ENCODE assay signal across 8 mouse cellular contexts in the genomic region with DNA sequence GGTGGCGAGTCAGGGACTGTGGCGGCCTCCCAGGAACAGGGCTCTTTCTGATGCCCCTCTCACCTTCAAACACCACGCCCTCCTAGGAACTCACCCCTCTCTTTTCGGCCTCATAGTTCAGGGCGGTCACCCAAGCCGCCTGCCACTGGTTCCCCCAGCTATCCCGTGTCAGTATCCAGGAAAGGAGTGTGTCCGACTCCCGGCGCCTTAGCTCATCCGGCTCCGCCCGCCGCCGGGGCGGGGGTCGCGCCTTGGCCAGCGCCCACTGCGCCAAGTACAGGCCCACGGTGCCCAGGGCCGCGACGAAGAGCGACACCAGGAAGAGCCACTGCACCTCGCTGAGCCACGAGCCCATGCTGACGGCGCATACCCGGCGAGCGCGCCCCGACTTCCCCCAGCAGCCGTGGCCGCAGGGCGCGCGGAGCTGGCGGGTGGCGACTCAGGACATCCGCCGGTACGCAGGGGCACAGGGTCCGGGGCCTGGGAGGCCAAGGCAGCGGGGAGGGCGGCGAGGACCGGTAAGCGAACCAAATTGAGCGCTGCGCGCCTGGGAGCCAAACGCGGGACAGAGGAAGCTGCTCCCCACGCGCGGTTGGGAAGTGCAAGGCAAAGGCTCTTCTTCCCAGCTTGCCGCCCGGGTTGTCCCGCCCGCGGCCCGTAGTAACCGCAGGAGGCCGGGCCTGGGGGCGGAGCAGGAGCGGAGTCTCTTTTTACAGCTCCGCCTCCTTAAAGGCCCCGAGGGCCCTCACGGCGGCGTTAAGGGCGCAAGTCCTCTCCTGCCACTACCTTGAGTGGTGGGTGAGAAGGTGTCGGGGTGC. TPM values are rescaled to one million over a fixed set of nuclear protein-coding genes. Genes with fewer than 3 reads are reported as not detected.
A peak's percentile ranks its signal among the peaks of the same experiment; 100 is the strongest.
DNase-seq lines count a peak whose midpoint lies in the region; ATAC-seq and TF ChIP-seq lines count a peak whose summit lies in the region.

No protein-coding gene starts in this region.

- peak; percentile 89 to 92 for TF ChIP-seq POLR2A in MEL (IDR thresholded peaks at IDR 0.05; ENCODE audit: control insufficient read depth in 1 of 2, insufficient read depth in 1 of 2, low read depth in 1 of 2, low read length in 2 of 2, poor library complexity in 1 of 2)
- TF ChIP-seq POLR2A in lung, adult 2 months (IDR thresholded peaks at IDR 0.05; ENCODE audit: borderline replicate concordance, extremely low read depth, low read depth, low read length), result peak; percentile 87; the same call in 1 of the 2 replicates

- no peaks in the 10 kb centered on the region for H3K27me3 ChIP-seq in MEL (ENCODE audit: control insufficient read depth in 1 of 2, insufficient read depth in 2 of 2, low read length in 2 of 2)
- peaks cover 5% of the 10 kb centered on the region; the same call in 1 of the 2 replicates for H3K27me3 ChIP-seq in forebrain, embryonic 16.5 days (replicated peaks; ENCODE audit: control insufficient read depth, insufficient read depth, low read length)
- H3K27me3 ChIP-seq in neural tube, embryonic 15.5 days (replicated peaks), result 0 out of 2 replicates have a peak, but pooled peaks cover 5% of the 10 kb centered on the region

- TF ChIP-seq RAD21 in MEL (IDR thresholded peaks at IDR 0.05; ENCODE audit: low read depth, low read length), result no peak

- H3K27ac ChIP-seq in MEL (ENCODE audit: control insufficient read depth, low read depth, low read length), result 0 out of 2 replicates have a peak overlapping the region, but pooled peaks have one; percentile 44
- peak overlapping the region; percentile 61 for H3K27ac ChIP-seq in forebrain, embryonic 16.5 days (ENCODE audit: low read length)
- H3K27ac ChIP-seq in layer of hippocampus, adult 2 months, result peak overlapping the region; percentile 85
- peak overlapping the region; percentile 88 for H3K27ac ChIP-seq in neural tube, embryonic 15.5 days (replicated peaks)

- H3K4me2 ChIP-seq in forebrain, embryonic 16.5 days (ENCODE audit: low read length), result peak overlapping the region; percentile 92
- H3K4me2 ChIP-seq in neural tube, embryonic 15.5 days, result peak overlapping the region; percentile 93

- peak; percentile 95 for ATAC-seq in forebrain, embryonic 16.5 days
- peak; percentile 94 for ATAC-seq in neural tube, embryonic 15.5 days (ENCODE audit: low FRiP score)

- no peak for TF ChIP-seq CTCF in MEL (IDR thresholded peaks at IDR 0.05 in 2 of 3, conservative IDR thresholded peaks at IDR 0.05 in 1 of 3; ENCODE audit: control insufficient read depth in 1 of 3, insufficient read depth in 1 of 3, low read depth in 2 of 3, low read length in 3 of 3, poor library complexity in 1 of 3, severe bottlenecking in 1 of 3)
- no peak for TF ChIP-seq CTCF in layer of hippocampus, adult 2 months (conservative IDR thresholded peaks at IDR 0.05)
- no peak for TF ChIP-seq CTCF in lung, adult 2 months (IDR thresholded peaks at IDR 0.05; ENCODE audit: insufficient read depth, low read length)

- H3K9ac ChIP-seq in MEL (ENCODE audit: control insufficient read depth, low read depth, low read length, poor library complexity, severe bottlenecking), result peak overlapping the region; percentile 97
- H3K9ac ChIP-seq in forebrain, embryonic 16.5 days (replicated peaks; ENCODE audit: low read depth, low read length), result peak overlapping the region; percentile 83
- peak overlapping the region; percentile 75 for H3K9ac ChIP-seq in neural tube, embryonic 15.5 days (replicated peaks)

- peaks cover 0 to 29% of the 10 kb centered on the region in 2 experiments; a peak in 2 of 4 replicates for H3K36me3 ChIP-seq in MEL (ENCODE audit: control insufficient read depth in 1 of 2, insufficient read depth in 2 of 2, low read length in 2 of 2)
- H3K36me3 ChIP-seq in forebrain, embryonic 16.5 days (ENCODE audit: control insufficient read depth, insufficient read depth), result no peaks in the 10 kb centered on the region
- H3K36me3 ChIP-seq in neural tube, embryonic 15.5 days, result no peaks in the 10 kb centered on the region

- peak overlapping the region; percentile 86 to 98 for H3K4me3 ChIP-seq in MEL (ENCODE audit: control insufficient read depth in 1 of 2, insufficient read depth in 1 of 2, low read depth in 2 of 2, low read length in 2 of 2)
- peak overlapping the region; percentile 91 for H3K4me3 ChIP-seq in forebrain, embryonic 16.5 days (replicated peaks; ENCODE audit: low read length)
- H3K4me3 ChIP-seq in layer of hippocampus, adult 2 months, result peak overlapping the region; percentile 84
- peak overlapping the region; percentile 90 for H3K4me3 ChIP-seq in lung, adult 2 months (replicated peaks; ENCODE audit: extremely low read depth, low read depth, low read length)
- peak overlapping the region; percentile 86 for H3K4me3 ChIP-seq in neural tube, embryonic 15.5 days (replicated peaks)

- TF ChIP-seq EP300 in MEL (IDR thresholded peaks at IDR 0.05; ENCODE audit: low read depth in 1 of 2, low read length in 2 of 2), result no peak

- peak; percentile 92 for DNase-seq in MEL (ENCODE audit: low read depth, low spot score)
- DNase-seq in cerebellum, adult 18-20 months, result peak; percentile 90 to 91
- peak; percentile 92 to 94 for DNase-seq in heart, postnatal 36 days
- peak; percentile 84 to 86 for DNase-seq in layer of hippocampus, adult 2 months (ENCODE audit: low spot score in 2 of 2)
- DNase-seq in lung, adult 2 months, result peak; percentile 90
- DNase-seq in testis, postnatal 10 days (ENCODE audit: low spot score), result peak; percentile 88

- WGBS in forebrain, embryonic 16.5 days, result under 1% methylated on average over 75 of the region's 75 CpGs
- WGBS in lung, adult 2 months, result under 1% methylated on average over 75 of the region's 75 CpGs
- under 1% methylated on average over 71 of the region's 75 CpGs for whole genome bisulfite sequencing in neural tube, embryonic 15.5 days

- peaks cover 32 to 39% of the 10 kb centered on the region in 2 experiments for H3K4me1 ChIP-seq in MEL (ENCODE audit: control insufficient read depth in 1 of 2, insufficient read depth in 2 of 2, low read length in 2 of 2)
- peaks cover 15% of the 10 kb centered on the region for H3K4me1 ChIP-seq in forebrain, embryonic 16.5 days (replicated peaks; ENCODE audit: control insufficient read depth, insufficient read depth, low read length)
- peaks cover 8% of the 10 kb centered on the region for H3K4me1 ChIP-seq in lung, adult 2 months (ENCODE audit: control insufficient read depth, insufficient read depth, low read length)
- peaks cover 17% of the 10 kb centered on the region for H3K4me1 ChIP-seq in neural tube, embryonic 15.5 days

- peaks cover 4% of the 10 kb centered on the region for H3K79me2 ChIP-seq in MEL (ENCODE audit: control insufficient read depth, insufficient read depth, low read length, poor library complexity)

- H3K9me3 ChIP-seq in MEL (replicated peaks; ENCODE audit: insufficient read depth, low read length), result no peaks in the 10 kb centered on the region
- no peaks in the 10 kb centered on the region for H3K9me3 ChIP-seq in forebrain, embryonic 16.5 days (ENCODE audit: control insufficient read depth, low read length)
- H3K9me3 ChIP-seq in neural tube, embryonic 15.5 days (replicated peaks), result no peaks in the 10 kb centered on the region

- intact Hi-C loops in heart, postnatal 36 days (cut with DNase I), result loop anchor here (1.0 to 5.0 kb wide), 3 partner anchors 39 to 71 kb away; partner anchors contain the start of gene Prdm15

TF ChIP-seq in MEL, 35 proteins besides CTCF, POLR2A, EP300 and RAD21 (continues in another document):
- TF ChIP-seq MAZ (IDR thresholded peaks at IDR 0.05; ENCODE audit: low read depth, low read length) (peak; percentile 44; the same call in 1 of the 2 replicates), ZNF384 (IDR thresholded peaks at IDR 0.05; ENCODE audit: low read depth, low read length) (no peak), MXI1 (IDR thresholded peaks at IDR 0.05; ENCODE audit: low read depth, low read length) (no peak; the same call in 1 of the 2 replicates), CHD2 (IDR thresholded peaks at IDR 0.05; ENCODE audit: low read length) (no peak), KAT2A (conservative IDR thresholded peaks at IDR 0.05; ENCODE audit: low read depth, low read length) (no peak; the same call in 1 of the 2 replicates), MYB (IDR thresholded peaks at IDR 0.05; ENCODE audit: low read depth, low read length) (no peak), HCFC1 (IDR thresholded peaks at IDR 0.05; ENCODE audit: low read depth, low read length) (peak; percentile 71), ZMIZ1 (IDR thresholded peaks at IDR 0.05; ENCODE audit: low read depth, low read length) (0 out of 2 replicates have a peak, but pooled peaks have one; percentile 46), ETS1 (IDR thresholded peaks at IDR 0.05; ENCODE audit: low read depth, low read length) (0 out of 2 replicates have a peak, but pooled peaks have one; percentile 28), MAFK (IDR thresholded peaks at IDR 0.05; ENCODE audit: borderline replicate concordance, low read depth, low read length) (no peak), BHLHE40 (IDR thresholded peaks at IDR 0.05; ENCODE audit: borderline replicate concordance, low read depth, low read length) (no peak), POLR2AphosphoS2 (IDR thresholded peaks at IDR 0.05; ENCODE audit: low read length) (peak; percentile 70; the same call in 1 of the 2 replicates), NELFE (IDR thresholded peaks at IDR 0.05; ENCODE audit: low read depth, low read length) (peak; percentile 80), SIN3A (IDR thresholded peaks at IDR 0.05; ENCODE audit: low read length) (peak; percentile 89), SMC3 (IDR thresholded peaks at IDR 0.05; ENCODE audit: low read depth, low read length) (no peak)

RNA-seq across cellular contexts. Expression of gene C2cd2, which starts 40.2 kb away (rescaled TPM):
- total RNA-seq in MEL (2012; rRNA removed), result 8.9 and 12.4 TPM in 2 replicates
- 10 to 100 TPM in 1 of 2 experiments, not detected in 1; 20.7 TPM for polyA plus RNA-seq in MEL (2012; ENCODE audit: insufficient read depth in 1 of 2, insufficient read length in 2 of 2, low read depth in 1 of 2, low replicate concordance in 2 of 2, missing spikeins in 1 of 2)
- 11.2 and 12.7 TPM in 2 replicates for polyA plus RNA-seq in forebrain, embryonic 16.5 days (2015; fragmentation: Nextera tagmentation; extraction: Ambion mirVana)
- 10 to 100 TPM; 18.3 to 28.8 TPM for total RNA-seq in heart, postnatal 36 days (2021)
- 10 to 100 TPM; 15.8 to 20.1 TPM for total RNA-seq in layer of hippocampus, adult 2 months (2021)
- 32.7 and 47.3 TPM in 2 replicates for polyA plus RNA-seq in lung, adult 2 months (2012; rRNA removed)
- polyA plus RNA-seq in neural tube, embryonic 15.5 days (2015; fragmentation: Nextera tagmentation; extraction: Ambion mirVana), result 18.4 and 20.6 TPM in 2 replicates

RNA-seq across cellular contexts. Expression of gene Zbtb21, which starts 40.3 kb away (rescaled TPM):
- total RNA-seq in MEL (2012; rRNA removed), result 7.3 and 9.4 TPM in 2 replicates
- 1 to 10 TPM in 1 of 2 experiments, not detected in 1; 9.6 TPM for polyA plus RNA-seq in MEL (2012; ENCODE audit: insufficient read depth in 1 of 2, insufficient read length in 2 of 2, low read depth in 1 of 2, low replicate concordance in 2 of 2, missing spikeins in 1 of 2)
- polyA plus RNA-seq in forebrain, embryonic 16.5 days (2015; fragmentation: Nextera tagmentation; extraction: Ambion mirVana), result 13.0 and 13.7 TPM in 2 replicates
- 1 to 10 TPM; 9.3 to 9.5 TPM for total RNA-seq in heart, postnatal 36 days (2021)
- total RNA-seq in layer of hippocampus, adult 2 months (2021), result 10 to 100 TPM; 30.0 to 30.7 TPM
- polyA plus RNA-seq in lung, adult 2 months (2012; rRNA removed), result 15.2 and 18.3 TPM in 2 replicates
- polyA plus RNA-seq in neural tube, embryonic 15.5 days (2015; fragmentation: Nextera tagmentation; extraction: Ambion mirVana), result 11.8 and 12.3 TPM in 2 replicates

Comparison
In these comparisons a context has a peak if more than half of its experiments do, and no peak if none do; other contexts are left out.
1. Peak in every context shown above with its lines: DNase-seq, ATAC-seq, H3K4me3 ChIP-seq and H3K27ac ChIP-seq.